Mouse (Mus musculus): Measurements from ENCODE around the gene Echdc2.

- TF ChIP-seq EP300 (optimal IDR thresholded peaks at IDR 0.05), result no peak
- no peak for TF ChIP-seq CTCF (IDR thresholded peaks at IDR 0.05; ENCODE audit: low read depth)
Measured at GRCm38 (mm10) chr4:108116466-108116865, 48.8 kb upstream of the Echdc2 start.

Data from stomach, postnatal 0 days (tissue).